Mouse (Mus musculus) lung, embryonic 14.5 days (tissue): ENCODE measurements around the gene Smarcd1. TPM values are rescaled to one million over a fixed set of nuclear protein-coding genes. Genes with fewer than 3 reads are reported as not detected.

ENCODE experiments used
- ATAC-seq: fragments of 200-750 bp; cut with Nextera tagmentation; 2 replicates; pipeline ENCODE4 v1.8.0; 2017; ENCODE audit warnings: mild to moderate bottlenecking, moderate TSS enrichment, moderate library complexity; ENCODE audit not compliant: insufficient read depth
- DNase-seq: peaks from one replicate; pipeline ENCODE4 v3.0.0-alpha.2; 2015
- H3K27ac ChIP-seq: fragments of 300-500 bp; sonication (generic); 2 replicates; pipeline ENCODE4 v1.5.1; 2014; ENCODE audit warnings: low read depth, mild to moderate bottlenecking, moderate library complexity
- H3K27me3 ChIP-seq: fragments of 300-500 bp; sonication (generic); 2 replicates; pipeline ENCODE4 v1.6.1; 2014; ENCODE audit warnings: low read length, control low read depth; ENCODE audit not compliant: insufficient read depth
- H3K36me3 ChIP-seq: fragments of 300-500 bp; sonication (generic); 2 replicates; pipeline ENCODE4 v1.6.1; 2014; ENCODE audit warnings: control low read depth; ENCODE audit not compliant: insufficient read depth
- H3K4me1 ChIP-seq: fragments of 300-500 bp; sonication (generic); 2 replicates; pipeline ENCODE4 v1.6.1; 2014; ENCODE audit warnings: antibody characterized with exemption, control low read depth; ENCODE audit not compliant: insufficient read depth
- H3K4me2 ChIP-seq: fragments of 300-500 bp; sonication (generic); 2 replicates; pipeline ENCODE4 v1.6.1; 2014; ENCODE audit warnings: mild to moderate bottlenecking
- H3K4me3 ChIP-seq: fragments of 300-500 bp; sonication (generic); 2 replicates; pipeline ENCODE4 v1.5.1; 2014; ENCODE audit warnings: low read depth, low read length
- H3K9ac ChIP-seq: fragments of 300-500 bp; sonication (generic); 2 replicates; pipeline ENCODE4 v1.6.1; 2014
- H3K9me3 ChIP-seq: fragments of 300-500 bp; sonication (generic); 2 replicates; pipeline ENCODE4 v1.6.1; 2016; ENCODE audit warnings: low read depth, low read length, control low read depth
- CTCF ChIP-seq: IDR thresholded peaks from 2 replicates; pipeline ENCODE4 v1.5.1; 2016; ENCODE audit warnings: antibody characterized with exemption, low read depth
- WGBS: fragments of 180-500 bp; shearing (Covaris S2); extraction: QIAGEN DNeasy Blood & Tissue Kit; methylation state at CpG from one replicate; pipeline ENCODE4 v1.1.7; 2014; 5-methylcytosine and 5-hydroxymethylcytosine counted together
- polyA plus RNA-seq: library from polyadenylated mRNA; unstranded; fragments of >200 nt; fragmentation: Nextera tagmentation; extraction: Ambion mirVana; gene quantifications from 2 replicates; pipeline ENCODE4 v1.2.1, GENCODE M21; 2014

Gene Smarcd1
- polyA plus RNA-seq, 1 experiment from 2014 or later, result 63.5 TPM

GRCm38 (mm10) chr15:99731678-99732077, 29.7 kb downstream of the Smarcd1 start:
- H3K36me3 ChIP-seq, result peaks cover 56% of the 10 kb centered on the region
- TF ChIP-seq CTCF, result no peak
- H3K9ac ChIP-seq, result no peak overlapping the region
- no peak overlapping the region for H3K27ac ChIP-seq
- DNase-seq (no peak), ATAC-seq (no peak)
- WGBS, result 89% methylated on average over 3 of the region's 3 CpGs
- H3K27me3 ChIP-seq, result no peaks in the 10 kb centered on the region
- no peaks in the 10 kb centered on the region for H3K9me3 ChIP-seq
- peaks cover 1% of the 10 kb centered on the region for H3K4me1 ChIP-seq
- no peak overlapping the region for H3K4me3 ChIP-seq
- no peak overlapping the region for H3K4me2 ChIP-seq

DNA sequence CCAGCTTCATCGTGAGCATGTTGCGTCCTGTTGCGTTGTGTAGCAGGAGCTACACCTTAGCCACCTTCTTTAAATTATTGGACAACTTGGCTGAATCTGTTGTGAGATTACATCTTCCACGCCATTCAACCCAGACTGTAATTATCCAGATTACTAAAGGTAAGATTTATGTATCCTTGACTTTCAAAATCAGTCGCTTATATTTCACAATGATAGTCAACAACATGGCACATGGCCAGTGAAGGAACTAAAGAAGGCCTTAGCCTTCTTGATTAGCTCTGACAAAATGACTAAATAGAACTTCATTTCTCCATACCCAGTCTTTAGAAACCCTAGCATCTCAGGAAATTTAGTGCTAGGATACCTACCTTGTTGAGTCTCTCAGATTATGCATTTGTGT, 31.3 kb downstream of the Smarcd1 start:
- H3K9ac ChIP-seq, result no peak overlapping the region
- H3K4me2 ChIP-seq, result no peak overlapping the region
- ATAC-seq (no peak), DNase-seq (no peak)
- no peak for TF ChIP-seq CTCF
- no peaks in the 10 kb centered on the region for H3K27me3 ChIP-seq
- no peaks in the 10 kb centered on the region for H3K4me1 ChIP-seq
- H3K4me3 ChIP-seq, result no peak overlapping the region
- H3K36me3 ChIP-seq, result peaks cover 58% of the 10 kb centered on the region
- WGBS, result 93% methylated on average over 5 of the region's 5 CpGs
- H3K27ac ChIP-seq, result no peak overlapping the region
- no peaks in the 10 kb centered on the region for H3K9me3 ChIP-seq

- Histone ChIP-seq H3K36me3 (peaks cover 69% of the 10 kb centered on the region), H3K9ac (no peak overlapping the region), H3K4me3 (no peak overlapping the region), H3K4me2 (no peak overlapping the region), H3K27ac (no peak overlapping the region), H3K9me3 (no peaks in the 10 kb centered on the region), H3K4me1 (no peaks in the 10 kb centered on the region), H3K27me3 (no peaks in the 10 kb centered on the region)
- ATAC-seq (no peak), DNase-seq (no peak)
- WGBS, result 89% methylated on average over 2 of the region's 2 CpGs
- no peak for TF ChIP-seq CTCF
Measured at GRCm38 (mm10) chr15:99735631-99736030, 33.7 kb downstream of the Smarcd1 start.

DNA sequence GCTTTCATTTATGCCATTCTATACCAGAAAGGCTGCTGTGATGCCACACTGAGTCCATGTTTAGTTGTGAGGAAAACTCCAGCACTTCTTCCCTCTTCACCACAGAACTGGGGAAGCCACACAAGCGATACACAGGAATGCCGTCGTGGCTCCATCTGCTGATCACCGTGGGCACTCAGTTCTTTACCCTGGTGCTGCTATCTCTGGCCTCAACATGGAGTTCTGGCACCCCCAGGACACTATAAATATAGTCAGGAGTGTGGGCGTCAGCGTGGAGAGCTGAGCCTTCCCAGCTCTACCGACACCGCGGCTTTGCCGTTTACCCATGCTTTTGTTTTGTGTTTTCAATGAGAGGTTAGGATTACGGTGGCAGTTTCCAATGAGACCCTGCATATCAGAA, 34.7 kb downstream of the Smarcd1 start:
- no peak for TF ChIP-seq CTCF
- 87% methylated on average over 11 of the region's 11 CpGs for WGBS
- no peak overlapping the region for H3K4me2 ChIP-seq
- peaks cover 76% of the 10 kb centered on the region for H3K36me3 ChIP-seq
- H3K27ac ChIP-seq, result no peak overlapping the region
- no peak for ATAC-seq
- no peaks in the 10 kb centered on the region for H3K27me3 ChIP-seq
- H3K9ac ChIP-seq, result no peak overlapping the region
- H3K4me1 ChIP-seq, result no peaks in the 10 kb centered on the region
- H3K4me3 ChIP-seq, result no peak overlapping the region
- DNase-seq, result no peak
- H3K9me3 ChIP-seq, result no peaks in the 10 kb centered on the region

DNA sequence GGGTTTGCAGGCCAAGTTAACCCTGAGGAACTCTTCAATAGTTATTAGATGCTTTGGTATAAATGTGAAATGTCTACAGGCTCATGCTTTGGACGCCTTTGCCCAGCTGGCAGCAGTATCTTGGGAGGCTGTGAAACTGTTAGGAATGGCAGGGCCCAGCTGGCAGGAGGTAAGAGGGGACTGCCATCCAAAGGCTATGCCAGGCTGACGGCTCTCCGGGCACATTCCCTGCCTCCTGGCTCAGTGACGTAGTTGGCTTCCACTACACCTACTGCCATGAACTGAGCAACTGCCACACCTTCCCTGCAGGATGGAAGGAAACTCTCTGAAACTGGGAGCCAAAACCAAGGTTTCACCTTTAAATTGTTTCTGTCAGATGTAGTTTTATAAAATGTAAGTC, 38.3 kb downstream of the Smarcd1 start:
- 92% methylated on average over 4 of the region's 4 CpGs for WGBS
- Histone ChIP-seq H3K4me2 (no peak overlapping the region), H3K27ac (no peak overlapping the region), H3K36me3 (peaks cover 71% of the 10 kb centered on the region), H3K9me3 (no peaks in the 10 kb centered on the region), H3K27me3 (no peaks in the 10 kb centered on the region), H3K9ac (no peak overlapping the region), H3K4me1 (no peaks in the 10 kb centered on the region), H3K4me3 (no peak overlapping the region)
- DNase-seq, result no peak
- no peak for ATAC-seq
- TF ChIP-seq CTCF, result no peak

GRCm38 (mm10) chr15:99754204-99754603, 52.3 kb downstream of the Smarcd1 start:
- DNase-seq (no peak), ATAC-seq (no peak)
- H3K36me3 ChIP-seq, result no peaks in the 10 kb centered on the region
- H3K9ac ChIP-seq, result no peak overlapping the region
- 53% methylated on average over 3 of the region's 3 CpGs for WGBS
- no peak overlapping the region for H3K27ac ChIP-seq
- H3K4me3 ChIP-seq, result no peak overlapping the region
- H3K9me3 ChIP-seq, result no peaks in the 10 kb centered on the region
- no peak overlapping the region for H3K4me2 ChIP-seq
- H3K4me1 ChIP-seq, result no peaks in the 10 kb centered on the region
- TF ChIP-seq CTCF, result no peak
- H3K27me3 ChIP-seq, result no peaks in the 10 kb centered on the region

Other genes with a start within 250 kb of the Smarcd1 start
- gene Nckap5l, start 244.4 kb upstream of the Smarcd1 start, polyA plus RNA-seq, result 11.0 and 14.4 TPM in 2 replicates
- gene Bcdin3d, start 227.4 kb upstream of the Smarcd1 start, polyA plus RNA-seq, result 13.2 and 16.1 TPM in 2 replicates
- 1.4 and 1.5 TPM in 2 replicates for gene Faim2, start 174.0 kb upstream of the Smarcd1 start, polyA plus RNA-seq
- gene Aqp2, start 123.1 kb upstream of the Smarcd1 start, polyA plus RNA-seq, result not detected in 2 replicates
- gene Aqp5, start 111.3 kb upstream of the Smarcd1 start, polyA plus RNA-seq, result 0.93 and 1.0 TPM in 2 replicates
- gene Aqp6, start 100.7 kb upstream of the Smarcd1 start, polyA plus RNA-seq, result not detected in 2 replicates
- 153 and 157 TPM in 2 replicates for gene Racgap1, start 50.5 kb upstream of the Smarcd1 start, polyA plus RNA-seq
- 0.54 and 0.83 TPM in 2 replicates for gene Asic1, start 31.8 kb upstream of the Smarcd1 start, polyA plus RNA-seq
- gene Gm17349, start 3.4 kb downstream of the Smarcd1 start, polyA plus RNA-seq, result not detected in 2 replicates
- 0.31 and 0.58 TPM in 2 replicates for gene Gpd1, start 15.4 kb downstream of the Smarcd1 start, polyA plus RNA-seq
- 135 and 145 TPM in 2 replicates for gene Cox14, start 23.5 kb downstream of the Smarcd1 start, polyA plus RNA-seq
- gene Cers5, start 70.8 kb downstream of the Smarcd1 start, polyA plus RNA-seq, result 76.6 and 78.8 TPM in 2 replicates
- gene Lima1, start 173.3 kb downstream of the Smarcd1 start, polyA plus RNA-seq, result 41.1 and 42.8 TPM in 2 replicates